Mouse (Mus musculus): ENCODE measurements around the gene Rnf181. TPM values are rescaled to one million over a fixed set of nuclear protein-coding genes. Genes with fewer than 3 reads are reported as not detected.

Gene Rnf181
- polyA plus RNA-seq (2012; rRNA removed) (40.3 and 42.8 TPM in 2 replicates), polyA plus RNA-seq (2014; fragmentation: Nextera tagmentation; extraction: Ambion mirVana) (68.0 and 75.4 TPM in 2 replicates)

DNA sequence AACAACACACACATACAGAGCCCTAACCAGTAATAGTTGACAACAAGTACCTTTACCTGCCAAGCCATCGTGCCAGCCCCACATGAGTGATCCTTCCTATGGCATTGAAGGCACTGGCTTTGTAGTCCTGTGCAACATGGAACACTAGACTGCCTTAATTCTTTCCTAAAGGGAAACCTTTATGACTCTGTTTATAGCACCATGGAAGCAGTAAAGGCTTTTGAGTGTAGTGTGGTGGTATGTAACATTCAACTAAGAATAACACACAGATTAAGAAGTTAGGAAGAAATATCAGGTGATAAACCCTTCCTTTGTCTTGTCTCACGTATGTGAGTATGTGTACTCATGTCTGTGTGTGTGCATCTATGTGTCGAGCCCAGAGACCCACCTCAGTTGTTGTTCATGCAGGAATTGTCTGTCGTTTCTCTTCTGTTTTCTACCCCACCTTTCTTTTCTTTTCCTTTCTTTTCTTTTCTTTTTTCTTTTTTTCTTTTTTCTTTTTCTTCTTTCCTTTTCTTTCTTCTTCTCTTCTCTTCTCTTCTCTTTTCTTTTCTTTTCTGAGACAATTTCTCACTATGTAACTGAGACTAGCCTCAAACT lies at the start of gene Rnf181:
Gene Rnf181 (minus strand): TSS at position 113 of the 600 bp plus-strand sequence.
- Histone ChIP-seq H3K9me3 (ENCODE audit: control insufficient read depth, low read length) (no peaks in the 10 kb centered on the region), H3K27ac (no peak within 1 kb of the TSS), H3K4me3 (ENCODE audit: insufficient read depth in 1 of 2, low read depth in 2 of 2, low read length in 2 of 2) (no peak within 1 kb of the TSS), H3K36me3 (replicated peaks; ENCODE audit: control insufficient read depth, insufficient read depth, low read depth) (peaks cover 9% of the 10 kb centered on the region; the same call in 1 of the 2 replicates), H3K4me2 (ENCODE audit: low read depth) (no peak within 1 kb of the TSS), H3K9ac (replicated peaks) (no peak within 1 kb of the TSS), H3K4me1 (replicated peaks; ENCODE audit: control insufficient read depth in 2 of 2, insufficient read depth in 2 of 2, low read length in 1 of 2) (peaks cover 0 to 15% of the 10 kb centered on the region in 2 experiments; a peak in 2 of 4 replicates), H3K27me3 (ENCODE audit: control insufficient read depth, insufficient read depth, low read length) (no peaks in the 10 kb centered on the region)
- no peak for TF ChIP-seq EP300 (IDR thresholded peaks at IDR 0.05; ENCODE audit: low read depth)
- TF ChIP-seq CTCF (IDR thresholded peaks at IDR 0.05; ENCODE audit: low read depth), result no peak
- ATAC-seq (ENCODE audit: insufficient read depth) (no peak), DNase-seq (ENCODE audit: low read depth in 3 of 3, low spot score in 3 of 3) (no peak)
- WGBS (ENCODE audit: insufficient replicate concordance), result 57% methylated on average over 4 of the region's 4 CpGs

DNA sequence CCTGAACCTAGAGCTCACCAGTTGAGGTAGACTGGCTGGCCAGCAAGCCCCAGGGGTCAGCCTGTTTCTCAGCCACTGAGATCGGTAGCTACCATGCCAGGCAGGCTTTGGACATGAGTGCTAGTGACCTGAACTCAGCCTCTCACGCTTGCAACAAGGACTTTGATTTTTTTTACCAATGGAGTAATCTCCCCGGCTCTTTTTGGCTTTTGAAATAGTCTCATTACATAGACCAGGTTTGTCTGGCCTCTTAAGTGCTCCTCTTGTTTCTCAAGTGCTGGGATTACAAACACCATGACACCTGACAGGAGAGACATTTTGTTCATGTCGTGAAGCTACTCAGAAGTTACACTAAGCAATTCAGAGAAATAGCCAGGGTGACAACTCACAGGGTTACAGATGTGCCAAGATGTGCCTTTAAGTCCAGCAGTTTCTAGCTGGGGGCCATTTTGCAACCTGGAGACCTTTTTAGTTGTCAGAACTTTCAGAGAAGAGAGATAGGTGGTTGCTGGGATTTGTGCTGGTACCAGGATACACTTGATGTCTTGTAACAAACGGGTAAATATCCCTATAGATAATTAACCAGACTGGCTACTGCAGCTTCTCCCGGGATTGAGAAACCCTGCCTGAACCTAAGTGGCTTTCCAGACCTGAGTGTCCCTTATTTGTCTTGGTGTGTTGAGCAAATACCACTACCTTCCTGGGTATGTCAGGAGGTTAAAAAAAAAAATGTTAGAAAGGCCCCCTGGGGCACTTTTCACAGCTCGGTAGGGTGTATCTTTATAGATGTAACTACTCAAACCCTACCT lies 49.4 kb upstream of the Rnf181 start:
- no peak for ATAC-seq (ENCODE audit: insufficient read depth)
- DNase-seq (ENCODE audit: low read depth in 3 of 3, low spot score in 3 of 3), result no peak
- H3K36me3 ChIP-seq (replicated peaks; ENCODE audit: control insufficient read depth, insufficient read depth, low read depth), result no peaks in the 10 kb centered on the region; the same call in none of the 2 replicates
- no peaks in the 10 kb centered on the region for H3K27me3 ChIP-seq (ENCODE audit: control insufficient read depth, insufficient read depth, low read length)
- 66% methylated on average over 7 of the region's 7 CpGs for WGBS (ENCODE audit: insufficient replicate concordance)
- peak overlapping the region in 1 of 2 experiments; percentile 65; a peak in 1 of 4 replicates for H3K4me3 ChIP-seq (ENCODE audit: insufficient read depth in 1 of 2, low read depth in 2 of 2, low read length in 2 of 2)
- H3K27ac ChIP-seq, result no peak overlapping the region
- H3K4me1 ChIP-seq (replicated peaks; ENCODE audit: control insufficient read depth in 2 of 2, insufficient read depth in 2 of 2, low read length in 1 of 2), result peaks cover 17 to 26% of the 10 kb centered on the region in 2 experiments
- peak overlapping the region; percentile 86 for H3K4me2 ChIP-seq (ENCODE audit: low read depth)
- TF ChIP-seq CTCF (IDR thresholded peaks at IDR 0.05; ENCODE audit: low read depth) (no peak), EP300 (IDR thresholded peaks at IDR 0.05; ENCODE audit: low read depth) (no peak)
- H3K9ac ChIP-seq (replicated peaks), result no peak overlapping the region
- H3K9me3 ChIP-seq (ENCODE audit: control insufficient read depth, low read length), result no peaks in the 10 kb centered on the region

DNA sequence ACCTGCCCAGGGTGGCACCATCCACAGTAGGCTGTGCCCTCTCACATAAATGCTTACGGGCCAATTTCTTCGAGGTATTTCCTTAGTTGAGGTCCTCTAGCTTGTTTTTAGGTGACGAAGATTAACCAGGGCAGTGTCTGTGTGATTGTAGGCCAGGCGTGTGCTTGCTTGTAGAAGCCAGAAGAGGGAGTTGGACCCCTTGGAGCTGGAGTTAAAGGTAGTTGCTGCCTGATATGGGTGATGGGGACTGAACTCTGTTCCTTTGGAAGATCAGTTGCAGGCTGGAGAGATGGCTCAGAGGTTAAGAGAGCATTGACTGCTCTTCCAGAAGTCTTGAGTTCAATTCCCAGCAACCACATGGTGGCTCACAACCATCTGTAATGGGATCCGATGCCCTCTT lies 48.4 kb upstream of the Rnf181 start:
- Histone ChIP-seq H3K9ac (replicated peaks) (no peak overlapping the region; the same call in 1 of the 2 replicates), H3K36me3 (replicated peaks; ENCODE audit: control insufficient read depth, insufficient read depth, low read depth) (no peaks in the 10 kb centered on the region; the same call in none of the 2 replicates), H3K4me1 (replicated peaks; ENCODE audit: control insufficient read depth in 2 of 2, insufficient read depth in 2 of 2, low read length in 1 of 2) (peaks cover 17 to 26% of the 10 kb centered on the region in 2 experiments), H3K4me2 (ENCODE audit: low read depth) (peak overlapping the region; percentile 86), H3K27me3 (ENCODE audit: control insufficient read depth, insufficient read depth, low read length) (no peaks in the 10 kb centered on the region), H3K9me3 (ENCODE audit: control insufficient read depth, low read length) (no peaks in the 10 kb centered on the region), H3K27ac (peak overlapping the region; percentile 31; the same call in 1 of the 2 replicates), H3K4me3 (ENCODE audit: insufficient read depth in 1 of 2, low read depth in 2 of 2, low read length in 2 of 2) (peak overlapping the region; percentile 43 to 65)
- ATAC-seq (ENCODE audit: insufficient read depth), result no peak
- 68% methylated on average over 5 of the region's 5 CpGs for WGBS (ENCODE audit: insufficient replicate concordance)
- TF ChIP-seq EP300 (IDR thresholded peaks at IDR 0.05; ENCODE audit: low read depth) (no peak), CTCF (IDR thresholded peaks at IDR 0.05; ENCODE audit: low read depth) (peak; percentile 32)
- no peak for DNase-seq (ENCODE audit: low read depth in 3 of 3, low spot score in 3 of 3)

DNA sequence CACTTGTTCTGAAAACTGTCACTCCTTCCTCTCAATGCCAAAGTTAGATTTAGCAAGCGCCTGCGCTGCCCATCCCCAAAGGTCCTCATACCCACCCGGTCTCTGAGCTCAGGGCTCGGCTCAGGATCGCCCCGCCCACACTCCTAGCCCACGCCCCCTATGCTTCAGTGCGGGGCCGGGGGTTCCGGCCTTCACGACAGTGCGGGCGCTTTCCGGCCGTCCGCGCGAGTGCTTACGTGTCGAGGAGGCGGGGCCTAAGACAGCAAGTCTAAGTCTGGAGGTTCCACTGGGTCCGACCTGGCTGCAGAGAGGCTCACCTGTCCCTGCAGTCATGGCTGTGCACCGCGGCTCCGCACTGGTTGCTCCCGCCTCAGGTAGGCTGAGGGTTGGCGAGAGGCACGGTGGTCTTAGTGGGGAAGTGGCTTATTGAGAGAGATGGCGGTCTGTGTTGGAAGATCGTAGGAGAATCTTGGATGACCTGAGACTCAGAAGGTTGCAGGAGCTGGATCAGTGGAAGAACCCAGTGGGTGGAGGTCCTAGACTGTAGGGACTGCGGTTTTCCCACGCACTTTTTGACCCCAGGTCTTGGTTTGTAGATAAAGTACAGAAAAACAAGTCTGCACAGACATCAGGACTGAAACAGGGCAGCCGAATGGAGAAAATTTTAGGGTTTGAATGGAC lies 47.5 kb upstream of the Rnf181 start, which contains the start of gene Ggcx:
Gene Ggcx (plus strand): TSS at position 233 of the 681 bp plus-strand sequence.
- peak within 1 kb of the TSS; percentile 65 to 84 for H3K4me3 ChIP-seq (ENCODE audit: insufficient read depth in 1 of 2, low read depth in 2 of 2, low read length in 2 of 2)
- WGBS (ENCODE audit: insufficient replicate concordance), result under 1% methylated on average over 33 of the region's 33 CpGs
- H3K4me1 ChIP-seq (replicated peaks; ENCODE audit: control insufficient read depth in 2 of 2, insufficient read depth in 2 of 2, low read length in 1 of 2), result peaks cover 17 to 26% of the 10 kb centered on the region in 2 experiments
- H3K36me3 ChIP-seq (replicated peaks; ENCODE audit: control insufficient read depth, insufficient read depth, low read depth), result no peaks in the 10 kb centered on the region; the same call in none of the 2 replicates
- DNase-seq (ENCODE audit: low read depth in 3 of 3, low spot score in 3 of 3) (peak; percentile 87 to 89 (median 87)), ATAC-seq (ENCODE audit: insufficient read depth) (peak; percentile 83)
- H3K27me3 ChIP-seq (ENCODE audit: control insufficient read depth, insufficient read depth, low read length), result no peaks in the 10 kb centered on the region
- peak within 1 kb of the TSS; percentile 86 for H3K4me2 ChIP-seq (ENCODE audit: low read depth)
- TF ChIP-seq EP300 (IDR thresholded peaks at IDR 0.05; ENCODE audit: low read depth) (no peak), CTCF (IDR thresholded peaks at IDR 0.05; ENCODE audit: low read depth) (peak; percentile 17; the same call in 1 of the 2 replicates)
- peak within 1 kb of the TSS; percentile 45 for H3K27ac ChIP-seq
- H3K9me3 ChIP-seq (ENCODE audit: control insufficient read depth, low read length), result no peaks in the 10 kb centered on the region
- peak within 1 kb of the TSS; percentile 80 for H3K9ac ChIP-seq (replicated peaks)
